Mouse (Mus musculus): ENCODE measurements around the gene Ccdc167.

Ccdc167 gene

DNA sequence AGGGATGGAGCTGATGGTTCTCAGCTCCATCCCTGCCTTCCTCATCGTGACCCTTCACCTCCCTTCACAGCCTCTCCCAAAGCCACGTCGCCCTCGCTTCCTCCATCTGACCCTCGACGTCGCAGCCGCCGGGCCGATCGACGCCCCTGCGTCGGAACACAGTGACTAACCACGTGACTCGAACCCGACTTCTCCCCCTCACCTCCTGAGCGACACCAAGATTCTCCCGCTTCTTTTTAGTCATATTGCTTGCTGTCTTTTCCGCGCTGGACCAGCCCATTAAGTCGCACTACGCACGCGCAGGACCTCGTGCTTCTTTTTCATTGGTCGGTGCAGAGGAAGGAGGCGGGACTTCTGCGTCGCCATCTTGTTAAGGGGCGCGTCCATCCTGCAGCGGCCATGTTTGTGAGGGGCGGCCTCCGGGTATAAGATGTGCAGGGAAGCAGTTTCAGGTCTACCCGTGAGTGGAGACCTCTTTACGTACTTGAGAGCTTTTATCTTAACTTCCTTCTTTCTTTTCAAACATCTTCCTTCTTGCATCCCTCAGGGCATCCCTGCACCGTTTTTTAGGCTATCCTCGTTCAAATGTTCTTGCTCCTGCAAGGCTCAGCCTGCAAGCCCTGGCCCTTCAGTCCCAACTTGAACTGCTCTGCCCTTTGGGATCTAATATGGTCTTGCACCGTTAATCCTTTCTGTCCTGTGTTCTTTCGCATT, at the start of gene Ccdc167:
Ccdc167 (minus strand) TSS at position 313 of the 714 bp plus-strand sequence.
- peak; percentile 97 for DNase-seq (ENCODE audit: low spot score)

DNA sequence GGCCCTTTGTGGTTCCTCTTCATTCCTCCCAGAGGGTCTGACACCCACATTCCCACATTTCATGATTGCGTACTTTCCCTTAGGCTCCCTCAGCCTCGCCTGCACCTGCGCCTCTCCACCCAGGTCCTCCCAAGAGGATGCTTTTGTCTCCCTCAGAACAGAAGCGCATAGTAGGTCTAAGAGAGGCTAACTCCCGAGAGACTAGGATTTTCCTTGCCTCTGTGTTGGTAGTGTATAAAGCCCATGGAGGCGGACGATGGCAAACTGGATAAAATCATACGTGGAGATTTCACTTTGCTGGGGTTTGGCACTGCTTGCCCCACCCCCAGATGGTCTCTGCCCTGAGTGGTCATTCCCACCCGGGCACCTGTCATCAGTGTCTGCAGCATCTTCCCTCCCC, 48.5 kb upstream of the Ccdc167 start:
- DNase-seq (ENCODE audit: low spot score): no peak

DNA sequence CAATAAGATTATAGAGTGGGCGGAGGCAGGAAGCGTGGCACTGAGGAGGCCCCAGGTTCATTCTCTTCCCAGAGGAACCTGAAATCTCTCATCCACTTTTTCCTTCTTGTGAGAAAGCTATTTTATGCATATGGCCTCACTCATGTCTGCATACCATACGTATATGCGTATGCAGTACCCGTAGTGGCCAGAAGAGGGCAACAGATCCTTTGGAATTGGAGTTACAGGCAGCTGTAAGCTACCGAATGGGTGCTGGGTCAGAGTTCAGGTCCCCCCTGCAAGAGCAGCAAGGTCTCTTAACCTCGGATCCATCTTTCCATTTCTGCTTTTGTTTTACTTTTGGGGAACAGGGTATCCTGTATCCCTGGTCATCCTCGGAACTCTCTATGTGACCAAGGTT, 45.7 kb upstream of the Ccdc167 start:
- no peak for DNase-seq (ENCODE audit: low spot score)

DNA sequence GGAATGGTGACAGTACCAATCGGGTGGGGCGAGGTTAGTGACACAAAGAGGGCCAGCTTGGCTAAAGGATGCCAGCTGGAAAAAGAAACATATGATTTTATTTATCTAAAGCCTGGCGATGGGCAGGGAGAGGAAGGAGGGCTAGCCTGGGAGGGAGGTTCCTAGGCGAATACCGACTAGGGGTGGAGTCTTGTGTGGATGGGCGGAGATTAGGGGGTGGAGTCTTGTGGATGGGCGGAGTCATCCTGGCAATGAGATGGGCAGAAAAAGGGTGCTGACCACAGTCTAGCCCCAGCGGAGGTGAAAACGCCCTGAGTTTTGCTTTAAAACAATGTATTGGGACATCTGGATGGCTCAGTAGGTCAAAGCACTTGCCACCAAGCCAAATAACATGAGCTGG, 45.1 kb upstream of the Ccdc167 start:
- no peak for DNase-seq (ENCODE audit: low spot score)

DNA sequence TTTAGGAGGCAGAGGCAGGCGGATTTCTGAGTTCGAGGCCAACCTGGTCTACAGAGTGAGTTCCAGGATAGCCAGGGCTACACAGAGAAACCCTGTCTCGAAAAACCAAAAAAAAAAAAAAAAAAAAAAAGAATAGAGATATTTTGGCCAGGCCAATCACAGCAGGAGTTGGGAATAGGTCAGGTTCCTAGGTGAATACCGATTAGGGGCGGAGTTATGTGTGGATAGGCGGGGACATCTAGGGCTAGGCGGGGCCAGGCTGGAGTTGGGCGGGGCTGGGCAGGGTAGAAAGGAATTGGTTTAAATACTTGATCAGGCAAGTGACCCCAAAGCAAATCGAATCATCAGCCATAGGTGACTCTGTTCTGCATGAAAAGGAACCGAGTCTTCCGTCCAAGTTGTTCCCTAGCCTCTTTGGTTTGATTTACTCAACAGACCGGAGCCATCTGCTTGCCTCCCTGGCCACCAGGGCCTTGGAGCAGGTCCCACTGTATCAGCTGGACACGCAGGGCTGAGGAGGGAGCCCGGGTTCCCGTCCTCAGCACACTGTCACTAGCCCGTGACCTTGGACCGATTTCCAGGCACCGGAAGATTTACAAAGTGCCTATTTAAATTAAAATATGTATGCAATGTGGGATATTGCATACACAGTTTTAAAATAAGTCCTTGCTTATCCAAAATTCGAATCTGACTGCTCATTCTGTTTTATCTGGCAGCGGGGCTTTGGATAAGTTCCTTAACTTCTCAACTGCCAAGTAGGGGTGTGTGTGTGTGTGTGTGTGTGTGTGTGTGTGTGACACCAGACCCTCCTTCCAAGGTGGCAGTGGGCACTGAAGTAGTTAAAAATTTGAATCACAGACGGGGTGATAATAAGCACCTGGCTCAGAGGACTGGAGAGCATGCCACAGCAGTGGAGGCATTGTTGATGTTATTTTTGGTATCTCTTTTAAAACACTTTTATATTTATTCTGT, 43.8 kb upstream of the Ccdc167 start:
- no peak for DNase-seq (ENCODE audit: low spot score)

DNA sequence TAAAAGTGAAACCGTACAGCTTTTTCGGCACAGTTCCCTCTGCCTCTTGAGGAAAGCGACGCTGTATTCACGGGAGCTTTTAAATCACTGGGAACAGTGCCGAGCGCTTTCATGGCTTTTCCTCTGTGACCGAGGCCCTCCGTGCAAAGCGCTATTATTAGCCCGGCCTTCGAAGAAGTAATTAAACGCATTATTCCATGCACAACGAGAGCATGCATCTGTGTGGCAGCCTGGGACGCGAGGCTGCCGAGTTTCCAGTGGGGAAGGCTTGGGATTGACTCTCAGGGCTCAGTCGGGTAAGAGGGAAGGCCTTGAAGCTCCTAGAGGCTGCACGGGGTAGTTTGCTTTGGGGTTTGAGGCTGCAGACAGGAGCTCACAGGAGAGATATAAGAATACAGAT, 43.1 kb upstream of the Ccdc167 start:
- DNase-seq (ENCODE audit: low spot score): no peak

DNA sequence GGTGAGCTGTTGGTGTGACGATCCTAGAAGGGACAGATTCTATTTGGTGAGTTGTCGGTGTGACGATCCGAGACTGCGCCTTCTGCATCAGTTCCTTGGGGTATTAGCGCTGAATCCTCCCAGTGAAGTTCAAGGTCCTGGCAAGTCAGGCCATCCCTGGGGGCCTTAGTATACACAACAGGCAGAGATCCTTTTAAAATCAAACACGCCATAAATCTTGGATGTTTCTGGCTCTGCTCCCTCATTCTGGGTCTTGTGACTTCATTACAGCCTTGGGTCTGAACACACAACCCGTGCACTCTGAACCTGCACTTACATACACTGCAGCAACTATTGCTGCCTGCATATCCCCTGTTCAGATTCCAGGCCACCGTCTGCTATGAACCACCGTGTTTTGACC, 39.5 kb upstream of the Ccdc167 start:
- DNase-seq (ENCODE audit: low spot score): no peak

DNA sequence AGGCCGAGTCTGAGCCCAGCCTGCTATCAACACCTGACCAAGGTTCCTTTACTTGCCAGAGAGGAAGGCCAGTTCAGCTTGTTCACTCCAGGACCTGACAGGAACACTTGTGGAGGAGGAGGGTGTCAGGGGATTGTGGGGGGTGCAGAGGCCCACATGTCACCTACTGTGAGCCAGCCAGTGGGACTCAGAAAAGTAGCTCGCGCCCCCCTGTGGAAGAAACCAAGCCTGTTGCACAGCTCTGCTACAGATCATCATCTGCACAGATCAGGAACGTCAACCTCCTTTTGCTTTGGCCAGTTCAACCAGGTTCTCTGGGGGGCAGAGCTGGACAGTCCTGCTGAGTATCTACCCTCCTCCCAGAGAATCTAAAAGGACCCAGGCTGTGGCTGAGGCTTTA, 37.7 kb upstream of the Ccdc167 start:
- no peak for DNase-seq (ENCODE audit: low spot score)

DNA sequence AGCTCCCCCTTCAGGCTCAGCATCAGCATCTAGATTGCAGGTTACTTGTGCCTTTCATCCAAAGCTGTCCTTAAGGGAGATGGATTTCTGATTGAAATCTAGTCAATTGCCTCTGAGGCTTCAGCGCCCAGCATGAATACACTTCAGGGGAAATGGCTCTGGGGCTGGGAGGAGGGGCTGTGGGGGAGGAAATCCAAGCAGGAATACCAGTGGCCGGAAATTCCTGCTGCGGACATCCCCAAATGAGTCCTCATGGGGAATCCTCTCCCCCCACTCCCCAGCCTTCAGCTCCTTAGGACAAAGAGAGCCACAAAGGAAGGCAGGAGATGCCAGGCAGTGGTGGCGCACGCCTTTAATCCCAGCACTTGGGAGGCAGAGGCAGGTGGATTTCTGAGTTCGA, 30.6 kb upstream of the Ccdc167 start:
- no peak for DNase-seq (ENCODE audit: low spot score)

DNA sequence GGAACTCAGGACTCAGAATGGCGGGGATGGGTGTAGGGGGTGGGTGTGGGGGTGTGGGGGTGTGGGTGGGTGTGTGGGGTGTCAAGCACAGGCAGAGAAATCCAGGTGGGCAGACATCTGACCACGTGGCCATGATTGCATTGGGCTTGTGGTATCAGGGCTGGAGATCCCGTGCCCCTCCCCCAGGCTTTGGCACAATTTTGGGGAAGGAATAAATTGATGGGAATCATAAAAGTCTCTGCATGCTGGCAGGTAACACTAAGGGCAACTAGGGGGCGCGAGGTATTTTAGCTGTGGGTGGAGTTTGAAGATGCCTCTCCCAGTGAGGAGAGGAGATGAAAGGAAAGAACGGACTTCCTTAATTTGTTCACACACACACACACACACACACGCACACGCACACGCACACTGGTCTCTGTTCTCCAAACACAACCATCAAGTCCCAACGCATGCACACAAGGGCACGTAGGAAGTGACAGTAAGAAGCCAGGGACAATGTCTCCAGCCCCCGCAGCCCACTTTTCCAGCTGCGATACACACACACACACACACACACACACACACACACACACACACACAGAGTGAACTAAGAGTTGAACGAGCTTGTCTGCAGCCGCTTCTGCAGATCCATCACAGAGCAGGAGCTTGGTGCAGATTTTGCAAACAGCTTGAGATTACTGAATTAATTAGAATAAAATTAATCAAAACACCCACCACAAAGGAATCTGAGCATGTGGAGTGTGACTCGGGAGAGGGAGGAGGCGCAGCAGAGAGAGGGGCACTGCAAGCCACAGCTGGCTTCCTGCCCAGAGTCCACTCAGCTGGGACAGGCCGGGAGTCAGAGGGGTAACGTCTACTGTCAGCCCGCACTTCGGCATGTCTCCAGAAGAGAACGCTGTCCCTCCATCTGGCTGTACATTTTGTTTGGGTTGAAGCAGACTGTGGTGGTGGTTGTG, 21.3 kb upstream of the Ccdc167 start:
- no peak for DNase-seq (ENCODE audit: low spot score)

DNA sequence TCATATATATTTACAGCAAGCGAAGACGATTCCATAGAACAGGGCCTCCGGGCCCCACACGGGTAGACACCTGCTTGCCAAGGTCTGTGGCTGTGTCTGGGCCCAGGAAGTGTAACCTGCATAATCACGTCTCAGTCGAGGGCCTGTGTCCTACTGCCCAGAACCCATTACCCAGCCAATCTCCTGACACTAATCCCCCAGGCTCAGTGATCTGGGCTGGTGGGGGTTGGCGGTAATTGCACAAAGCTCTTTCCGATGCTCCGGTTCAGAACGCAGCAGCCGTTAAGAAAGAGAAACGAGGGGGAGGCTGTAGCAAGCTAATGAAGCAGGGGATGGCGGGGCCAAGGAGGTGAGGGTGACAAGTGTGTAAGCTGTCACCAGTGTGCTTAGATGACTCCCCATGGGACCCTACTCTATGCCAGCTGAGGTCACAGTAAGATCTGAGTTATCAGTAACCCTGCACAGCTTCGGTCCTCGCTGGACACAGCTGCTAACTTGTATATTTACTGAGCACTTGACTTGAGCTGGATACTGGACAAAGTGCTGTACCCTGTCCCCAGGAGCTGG, 19.7 kb upstream of the Ccdc167 start:
- no peak for DNase-seq (ENCODE audit: low spot score)

DNA sequence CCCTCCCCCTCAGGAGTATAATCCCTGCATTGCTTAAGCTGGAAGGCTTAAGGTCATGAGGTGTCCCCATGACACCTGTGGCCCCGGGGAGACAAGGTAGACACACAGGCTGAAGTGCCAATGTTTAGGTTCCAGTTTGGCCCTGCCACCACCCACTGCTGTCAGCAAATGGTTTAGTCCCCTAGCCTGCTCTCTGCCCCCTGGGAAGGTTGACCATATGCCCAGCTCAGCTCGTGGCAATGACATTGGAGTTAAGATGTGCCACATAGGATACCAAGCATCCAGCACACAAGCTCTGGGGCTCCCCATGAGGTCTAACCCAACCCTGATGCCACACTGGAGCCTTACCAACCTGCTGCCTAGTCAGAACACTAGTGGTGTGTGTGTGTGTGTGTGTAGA, 15.7 kb upstream of the Ccdc167 start:
- DNase-seq (ENCODE audit: low spot score): no peak

DNA sequence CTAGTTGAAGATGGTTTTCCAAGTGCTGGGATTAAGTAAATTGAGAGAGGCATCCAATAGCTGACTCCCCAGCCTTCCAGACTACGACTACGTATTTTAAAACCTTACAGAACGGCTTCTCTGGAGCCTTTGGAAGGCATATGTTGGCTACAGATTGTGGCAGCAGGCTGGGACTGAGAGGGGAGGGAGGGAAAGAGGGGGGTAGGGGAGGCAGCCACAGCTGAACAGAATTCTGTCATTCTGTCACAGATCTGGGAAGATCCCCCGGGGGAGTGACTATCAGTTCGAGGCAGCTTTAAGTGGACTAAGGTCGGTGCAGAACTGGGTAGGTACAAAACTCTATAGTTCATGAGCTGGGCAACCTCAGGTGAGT, 15.1 kb upstream of the Ccdc167 start:
- no peak for DNase-seq (ENCODE audit: low spot score)

DNA sequence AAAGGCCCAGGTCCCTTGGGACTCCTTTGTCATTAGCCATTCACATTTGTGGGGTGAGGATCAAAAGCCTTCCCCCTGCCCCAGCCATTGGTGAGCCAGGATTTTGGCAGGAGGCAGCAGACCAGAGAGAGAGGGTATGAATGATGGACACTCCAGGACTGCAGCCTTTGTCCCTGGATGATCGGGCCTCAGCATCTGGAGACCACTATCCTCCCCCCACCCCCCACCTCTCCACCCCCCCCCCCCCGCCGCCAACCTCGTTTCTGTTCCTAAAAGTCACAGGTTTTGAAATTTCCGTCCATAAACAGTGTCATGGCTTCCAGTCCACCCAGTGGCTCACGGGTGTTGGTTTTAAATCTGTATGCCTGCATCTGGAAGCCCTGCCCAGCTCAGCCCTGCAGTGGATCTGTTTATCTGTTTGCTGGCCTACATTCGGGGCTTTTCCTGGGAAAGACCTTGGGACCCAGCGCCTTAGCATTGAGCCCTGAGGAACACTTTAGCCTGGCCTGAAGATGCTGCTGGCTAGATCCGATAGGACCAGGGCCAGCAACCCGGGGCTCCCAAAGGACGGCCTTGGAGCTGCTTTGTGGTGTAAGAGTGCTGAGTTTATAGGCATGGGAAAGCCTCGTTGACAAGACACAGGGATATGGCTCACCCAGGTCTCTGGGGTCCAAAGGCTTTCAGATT, 14.6 kb upstream of the Ccdc167 start:
- no peak for DNase-seq (ENCODE audit: low spot score)

DNA sequence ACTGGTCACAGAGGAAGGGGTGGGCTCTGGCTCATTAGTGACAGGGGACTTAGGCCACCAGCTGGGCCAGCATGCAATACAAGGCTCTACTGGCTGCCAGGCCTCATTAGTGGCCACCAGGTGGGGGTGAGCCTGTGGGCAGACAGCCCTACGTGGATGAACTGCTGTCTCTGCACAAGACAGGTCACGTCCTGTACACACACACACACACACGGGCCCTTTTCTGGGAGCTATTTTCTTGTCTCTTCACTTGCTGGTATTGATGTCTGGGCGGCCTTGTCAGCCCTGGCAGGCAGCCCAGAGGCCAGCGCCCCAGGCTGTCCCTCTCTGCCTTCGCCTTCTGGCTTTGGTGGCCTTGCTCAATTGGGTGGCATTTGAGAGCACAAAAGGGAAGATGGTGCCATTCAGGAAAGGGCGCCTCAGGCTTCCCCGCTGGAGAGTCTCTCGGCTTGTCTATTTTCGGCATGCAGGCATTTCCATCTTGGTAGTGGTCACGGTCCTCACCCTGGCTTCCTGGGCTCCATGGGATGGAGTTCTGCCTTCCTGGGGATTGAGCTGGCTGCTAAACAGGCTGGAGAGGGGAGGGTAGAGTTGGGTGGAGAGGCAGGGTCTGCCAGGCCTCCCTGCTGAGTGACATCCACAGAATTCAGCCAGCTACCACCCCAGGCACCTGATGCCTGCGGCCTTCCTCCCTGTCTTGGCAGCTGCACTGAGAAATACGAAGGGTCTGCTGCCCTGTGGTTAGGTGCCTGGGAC, 13.8 kb upstream of the Ccdc167 start:
- no peak for DNase-seq (ENCODE audit: low spot score)

DNA sequence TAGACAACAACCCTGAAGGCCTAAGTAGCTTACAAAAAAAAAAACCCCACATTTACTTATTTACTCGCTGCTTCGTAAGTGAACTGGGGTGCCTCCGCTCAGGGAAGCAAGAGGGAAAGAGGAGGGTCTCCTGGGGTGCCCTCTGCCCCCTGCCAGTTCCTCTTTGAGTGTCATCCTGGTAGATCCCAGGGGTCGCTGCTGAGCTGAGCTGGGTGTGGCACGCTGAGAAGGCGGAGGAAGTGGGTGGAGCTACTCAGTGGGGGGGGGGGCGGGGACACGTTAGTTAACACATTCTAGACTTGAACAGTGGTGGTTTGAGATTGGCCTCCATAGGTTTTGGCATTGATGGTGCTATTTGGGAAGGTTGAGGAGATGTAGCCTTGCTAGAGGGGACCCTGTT, 11.2 kb upstream of the Ccdc167 start:
- no peak for DNase-seq (ENCODE audit: low spot score)

DNA sequence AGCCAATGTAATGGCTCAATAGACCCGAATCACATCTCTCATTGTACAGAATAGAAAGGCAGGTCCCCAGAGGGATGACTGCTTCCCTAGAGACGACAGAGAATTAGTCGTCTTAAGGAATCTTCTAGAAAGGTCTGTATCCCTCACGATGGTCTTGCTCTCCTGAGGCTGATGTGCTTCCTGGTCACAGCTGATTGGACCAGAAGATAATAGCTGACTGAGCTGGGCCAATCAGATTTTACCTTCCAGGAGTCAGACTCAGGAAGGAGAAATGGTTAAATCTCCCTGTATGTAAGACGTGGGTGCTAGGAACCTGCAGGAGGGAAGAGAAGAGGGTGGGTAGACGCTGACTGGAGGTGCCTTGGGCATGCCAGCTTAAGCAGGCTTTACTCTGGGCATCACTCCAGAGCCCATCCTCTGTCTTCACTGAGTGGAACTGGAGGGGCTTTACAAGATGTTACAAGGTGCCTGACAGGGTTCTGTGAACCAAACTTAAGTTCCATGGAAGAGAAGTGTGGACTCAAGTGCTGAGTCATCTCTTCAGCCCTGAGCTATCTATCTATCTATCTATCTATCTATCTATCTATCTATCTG, 8.3 kb upstream of the Ccdc167 start:
- DNase-seq (ENCODE audit: low spot score): no peak

DNA sequence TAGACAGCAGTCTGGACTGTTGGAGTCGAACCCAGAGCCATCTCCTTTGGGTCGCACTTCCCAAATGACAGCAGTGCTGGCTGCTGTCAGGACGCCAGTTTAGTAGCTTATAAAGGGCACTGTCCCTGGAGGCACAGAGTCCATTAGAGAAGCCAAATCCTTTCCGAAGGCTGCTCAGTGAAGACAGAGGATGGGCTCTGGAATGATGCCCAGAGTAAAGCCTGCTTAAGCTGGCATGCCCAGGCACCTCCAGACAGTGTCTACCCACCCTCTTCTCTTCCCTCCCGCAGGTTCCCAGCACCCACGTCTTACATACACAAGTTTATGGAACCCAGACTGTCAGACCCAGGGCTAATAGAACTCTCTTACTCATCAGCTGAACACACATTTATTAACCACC, 7.8 kb upstream of the Ccdc167 start:
- DNase-seq (ENCODE audit: low spot score): no peak

DNA sequence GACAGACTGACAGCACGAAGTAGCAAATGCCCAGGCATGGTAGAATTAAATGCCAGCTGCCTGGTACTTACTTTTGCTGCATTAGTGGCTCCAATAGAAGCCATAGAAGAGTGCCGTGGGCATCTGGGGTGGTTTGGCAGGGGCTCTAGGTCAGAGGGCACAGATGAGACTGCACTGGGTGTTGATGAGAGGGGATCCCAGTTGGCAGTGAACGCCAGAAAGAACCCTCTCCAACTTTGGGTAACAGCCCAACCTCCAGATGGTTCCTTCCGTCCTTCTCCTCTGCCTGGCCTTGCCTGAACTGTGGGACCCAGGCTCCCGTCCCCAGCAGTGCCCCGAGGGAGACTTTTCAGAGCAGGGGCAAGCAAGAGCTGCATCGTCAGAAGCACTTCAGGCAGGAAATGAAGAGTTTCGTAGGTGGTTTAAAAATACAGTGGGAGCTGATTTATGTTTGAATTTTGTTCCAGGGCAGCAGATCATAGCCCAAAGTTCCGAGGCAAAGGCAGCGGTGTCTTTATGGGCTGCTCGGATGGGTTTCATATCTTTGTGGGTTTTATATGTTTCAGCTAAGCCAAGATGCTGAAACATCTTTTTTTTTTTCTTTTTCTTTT, 4.0 kb upstream of the Ccdc167 start:
- no peak for DNase-seq (ENCODE audit: low spot score)
